Mouse (Mus musculus): ENCODE results near the gene Mov10. TPM values are rescaled to one million over a fixed set of nuclear protein-coding genes. Genes with fewer than 3 reads are reported as not detected.
A peak's percentile ranks its signal among the peaks of the same experiment; 100 is the strongest.

The Mov10 gene
- polyA plus RNA-seq, 1 experiment from 2014 or later: 94.5 TPM

DNA sequence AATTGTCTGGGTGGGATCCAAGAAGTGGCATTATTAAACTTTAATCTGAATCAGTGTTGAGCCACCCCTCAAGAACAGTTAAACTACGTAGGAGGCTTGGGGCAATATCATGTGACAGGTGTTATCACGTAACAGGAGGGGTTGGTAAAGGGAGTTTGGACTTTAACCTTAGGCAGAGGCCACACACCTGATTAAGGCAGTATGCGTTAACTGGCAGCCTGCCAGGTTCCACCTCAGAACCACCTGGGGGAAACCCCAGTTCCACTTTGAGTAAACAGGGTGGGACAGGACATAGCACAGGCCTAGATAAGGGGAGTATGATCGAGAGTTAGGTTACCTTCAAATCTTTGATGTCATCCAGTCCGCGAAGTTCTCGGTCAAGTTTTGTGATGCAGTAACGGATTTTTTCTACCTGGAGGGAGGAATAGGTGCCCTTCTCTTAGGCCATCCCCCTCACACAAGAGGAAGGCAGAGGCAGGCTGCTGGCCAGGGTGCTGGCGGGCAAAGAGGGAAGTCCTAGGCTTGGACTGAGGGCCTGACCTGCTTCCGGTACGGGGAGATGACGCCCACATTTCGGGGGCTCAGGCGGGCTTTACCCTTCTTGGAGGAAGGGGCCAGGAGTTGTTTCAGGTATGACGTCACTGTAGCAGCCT lies 21.8 kb downstream of the Mov10 start:
- Histone ChIP-seq H3K4me3 (ENCODE audit: low read depth, low read length) (no peak overlapping the region), H3K4me2 (ENCODE audit: low read length) (no peak overlapping the region), H3K9me3 (ENCODE audit: control insufficient read depth, low read length) (no peaks in the 10 kb centered on the region), H3K27ac (ENCODE audit: low read depth) (no peak overlapping the region), H3K27me3 (replicated peaks; ENCODE audit: control insufficient read depth, insufficient read depth, low read length) (no peaks in the 10 kb centered on the region), H3K4me1 (replicated peaks; ENCODE audit: control insufficient read depth, insufficient read depth, low read length) (peaks cover 43% of the 10 kb centered on the region), H3K9ac (ENCODE audit: low read length) (no peak overlapping the region), H3K36me3 (ENCODE audit: control insufficient read depth, insufficient read depth, low read length) (peaks cover 84% of the 10 kb centered on the region)
- DNase-seq (ENCODE audit: low spot score) (peak; percentile 75), ATAC-seq (replicated peaks; ENCODE audit: low FRiP score, low TSS enrichment, low read depth) (peak; percentile 66)
- WGBS: 65% methylated on average over 15 of the region's 15 CpGs

DNA sequence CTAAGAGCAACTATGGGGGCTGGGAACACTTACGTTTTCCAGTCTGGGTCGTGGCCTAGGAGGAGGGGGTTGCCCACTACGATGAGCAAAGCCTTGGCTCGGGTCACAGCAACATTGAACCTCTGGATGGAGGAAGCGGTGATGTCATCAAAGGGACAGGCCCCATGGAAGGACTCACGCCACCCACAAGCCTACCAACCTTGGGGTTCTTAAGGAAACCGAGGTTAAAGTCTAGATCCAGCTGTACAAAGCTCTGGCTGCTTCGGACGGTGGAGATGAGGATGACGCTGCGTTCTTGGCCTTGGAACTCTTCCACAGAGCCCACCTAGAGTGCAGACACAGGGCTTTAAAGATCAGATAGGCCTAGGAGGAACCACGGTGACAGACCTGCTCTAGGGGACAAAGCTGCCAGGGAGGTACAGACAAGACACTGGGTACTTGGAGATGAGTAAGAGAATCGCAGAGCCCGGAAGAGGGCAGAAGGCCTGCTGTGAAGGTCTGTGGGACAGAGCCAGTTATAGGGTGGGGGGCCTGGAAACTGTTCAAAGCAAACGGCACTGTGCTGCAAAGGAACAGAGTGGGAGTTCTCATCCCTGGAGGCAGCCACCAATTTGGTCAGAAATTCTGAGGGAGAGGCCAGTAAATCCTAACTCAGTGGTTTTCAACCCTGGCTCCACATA lies 22.6 kb downstream of the Mov10 start:
- Histone ChIP-seq H3K9ac (ENCODE audit: low read length) (no peak overlapping the region), H3K36me3 (ENCODE audit: control insufficient read depth, insufficient read depth, low read length) (peaks cover 78% of the 10 kb centered on the region), H3K27ac (ENCODE audit: low read depth) (peak overlapping the region; percentile 90), H3K4me2 (ENCODE audit: low read length) (no peak overlapping the region), H3K9me3 (ENCODE audit: control insufficient read depth, low read length) (no peaks in the 10 kb centered on the region), H3K4me3 (ENCODE audit: low read depth, low read length) (no peak overlapping the region), H3K4me1 (replicated peaks; ENCODE audit: control insufficient read depth, insufficient read depth, low read length) (peaks cover 51% of the 10 kb centered on the region), H3K27me3 (replicated peaks; ENCODE audit: control insufficient read depth, insufficient read depth, low read length) (no peaks in the 10 kb centered on the region)
- DNase-seq (ENCODE audit: low spot score) (no peak), ATAC-seq (replicated peaks; ENCODE audit: low FRiP score, low TSS enrichment, low read depth) (no peak)
- WGBS: 59% methylated on average over 15 of the region's 15 CpGs

DNA sequence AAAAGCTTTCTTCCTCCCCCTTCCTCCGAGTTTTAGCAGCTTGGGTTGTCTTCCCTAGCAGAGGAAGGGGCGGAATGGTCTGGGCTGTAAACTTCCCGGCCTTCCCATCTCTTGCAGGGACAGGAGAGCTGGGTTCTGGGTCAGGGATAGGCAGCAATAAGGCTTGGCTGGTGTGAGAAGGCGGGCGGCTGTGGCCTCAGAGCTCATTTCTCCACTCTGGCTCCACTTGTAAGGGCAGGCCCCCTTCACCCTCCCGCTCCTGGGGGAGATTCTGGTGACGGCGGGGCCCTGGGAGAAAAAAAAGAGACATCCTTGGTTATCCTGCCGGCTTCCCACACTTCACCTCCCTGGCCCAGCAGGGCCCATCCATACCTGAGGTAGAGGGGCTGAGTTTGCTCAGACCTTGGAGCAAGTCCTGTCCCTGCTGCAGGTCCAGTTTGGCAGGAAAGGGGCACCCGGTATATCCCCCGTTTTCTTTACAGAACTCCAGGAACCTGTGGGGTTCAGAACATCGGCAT lies 23.4 kb downstream of the Mov10 start:
- WGBS: 33% methylated on average over 12 of the region's 12 CpGs
- no peaks in the 10 kb centered on the region for H3K27me3 ChIP-seq (replicated peaks; ENCODE audit: control insufficient read depth, insufficient read depth, low read length)
- H3K4me2 ChIP-seq (ENCODE audit: low read length): peak overlapping the region; percentile 15; the same call in 1 of the 2 replicates
- ATAC-seq (replicated peaks; ENCODE audit: low FRiP score, low TSS enrichment, low read depth) (no peak), DNase-seq (ENCODE audit: low spot score) (no peak)
- H3K4me3 ChIP-seq (ENCODE audit: low read depth, low read length): no peak overlapping the region
- H3K4me1 ChIP-seq (replicated peaks; ENCODE audit: control insufficient read depth, insufficient read depth, low read length): peaks cover 58% of the 10 kb centered on the region
- peak overlapping the region; percentile 90 for H3K27ac ChIP-seq (ENCODE audit: low read depth)
- no peaks in the 10 kb centered on the region for H3K9me3 ChIP-seq (ENCODE audit: control insufficient read depth, low read length)
- H3K9ac ChIP-seq (ENCODE audit: low read length): no peak overlapping the region
- peaks cover 70% of the 10 kb centered on the region for H3K36me3 ChIP-seq (ENCODE audit: control insufficient read depth, insufficient read depth, low read length)

DNA sequence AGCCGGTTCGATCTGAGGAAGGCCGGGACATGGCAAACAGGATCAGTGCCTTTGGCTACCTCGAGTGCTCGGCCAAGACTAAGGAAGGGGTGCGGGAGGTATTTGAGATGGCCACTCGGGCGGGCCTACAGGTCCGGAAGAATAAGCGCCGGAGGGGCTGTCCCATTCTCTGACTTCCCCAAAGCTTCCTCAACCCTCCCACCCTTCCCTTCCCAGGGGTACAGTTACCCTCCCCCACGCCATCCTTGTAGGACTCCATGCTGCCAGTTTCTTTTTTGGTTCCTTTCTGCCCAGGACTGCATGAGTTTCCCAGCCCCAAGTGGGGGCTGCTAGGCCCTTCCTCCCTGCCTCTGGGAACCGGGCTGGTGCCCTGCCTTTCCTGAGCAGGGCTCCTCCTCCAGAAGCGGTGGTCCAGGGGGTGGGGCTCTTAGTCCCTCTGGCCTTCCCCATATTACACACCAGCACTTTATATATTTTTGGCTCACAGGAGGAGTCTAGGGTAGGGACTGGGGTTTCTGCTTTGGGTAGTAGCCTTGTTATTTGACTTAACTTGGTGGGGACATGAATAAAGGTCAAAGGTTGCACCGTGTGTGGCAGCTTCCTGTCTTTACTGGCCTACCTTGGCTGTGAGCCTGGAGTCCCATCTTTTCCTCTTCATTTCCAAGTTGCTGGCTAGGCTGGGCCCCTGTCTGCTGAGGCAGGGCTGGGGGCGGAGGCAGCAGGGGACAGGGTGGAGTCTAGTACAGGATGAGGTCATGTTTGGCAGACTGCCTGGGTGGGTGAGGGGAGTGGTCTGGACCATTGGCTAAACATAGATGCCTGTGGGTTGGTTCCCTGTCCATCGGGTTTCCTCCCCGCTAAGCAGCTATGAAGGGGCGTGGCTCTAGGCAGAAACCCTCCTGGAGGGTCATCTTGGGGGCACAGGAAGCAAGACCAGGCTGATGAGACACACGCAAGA lies 24.2 kb downstream of the Mov10 start:
- Histone ChIP-seq H3K9ac (ENCODE audit: low read length) (no peak overlapping the region), H3K4me3 (ENCODE audit: low read depth, low read length) (no peak overlapping the region), H3K27ac (ENCODE audit: low read depth) (peak overlapping the region; percentile 90), H3K9me3 (ENCODE audit: control insufficient read depth, low read length) (no peaks in the 10 kb centered on the region), H3K4me1 (replicated peaks; ENCODE audit: control insufficient read depth, insufficient read depth, low read length) (peaks cover 63% of the 10 kb centered on the region), H3K27me3 (replicated peaks; ENCODE audit: control insufficient read depth, insufficient read depth, low read length) (no peaks in the 10 kb centered on the region), H3K4me2 (ENCODE audit: low read length) (peak overlapping the region; percentile 34), H3K36me3 (ENCODE audit: control insufficient read depth, insufficient read depth, low read length) (peaks cover 61% of the 10 kb centered on the region)
- 43% methylated on average over 20 of the region's 20 CpGs for WGBS
- ATAC-seq (replicated peaks; ENCODE audit: low FRiP score, low TSS enrichment, low read depth) (peak; percentile 84), DNase-seq (ENCODE audit: low spot score) (peak; percentile 99)

DNA sequence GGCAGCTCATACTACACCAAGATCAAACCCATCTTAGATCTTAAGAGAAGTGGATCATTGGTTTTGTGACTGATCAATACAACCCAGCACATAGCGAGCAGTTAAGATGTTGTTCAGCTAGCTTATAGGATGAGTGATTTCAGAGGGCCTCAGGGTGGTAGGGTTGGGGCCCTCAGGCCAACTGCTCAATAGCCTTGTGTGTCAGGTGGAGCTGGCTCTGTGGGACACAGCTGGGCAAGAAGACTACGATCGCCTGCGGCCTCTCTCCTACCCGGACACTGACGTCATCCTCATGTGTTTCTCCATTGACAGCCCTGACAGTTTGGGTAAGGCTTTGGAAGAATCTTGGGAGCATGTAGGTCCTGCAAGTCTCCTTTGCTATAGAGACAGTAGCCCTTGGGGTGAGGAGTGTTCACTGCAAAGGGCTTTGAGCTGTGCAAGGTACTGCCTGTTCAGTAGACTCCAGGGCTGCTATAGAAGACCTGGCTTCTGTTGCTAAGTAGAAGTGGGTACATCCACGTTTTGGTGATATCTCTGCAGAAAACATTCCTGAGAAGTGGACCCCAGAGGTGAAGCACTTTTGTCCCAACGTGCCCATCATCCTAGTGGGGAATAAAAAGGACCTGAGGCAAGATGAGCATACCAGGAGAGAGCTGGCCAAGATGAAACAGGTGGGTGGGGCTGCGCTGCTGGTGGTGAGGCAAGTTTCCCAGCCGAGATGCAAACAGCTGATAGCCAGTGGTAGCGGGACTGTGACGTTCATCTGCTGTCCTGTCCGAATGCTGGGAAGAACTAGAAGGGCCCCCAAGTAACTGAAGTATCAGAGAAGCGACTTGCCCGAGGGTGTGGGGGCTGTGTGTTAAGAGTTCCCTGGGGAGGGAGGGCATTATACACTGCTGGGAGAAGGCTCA lies 25.7 kb downstream of the Mov10 start:
- 56% methylated on average over 15 of the region's 15 CpGs for WGBS
- Histone ChIP-seq H3K4me3 (ENCODE audit: low read depth, low read length) (no peak overlapping the region), H3K9me3 (ENCODE audit: control insufficient read depth, low read length) (no peaks in the 10 kb centered on the region), H3K9ac (ENCODE audit: low read length) (0 out of 2 replicates have a peak overlapping the region, but pooled peaks have one; percentile 10), H3K4me1 (replicated peaks; ENCODE audit: control insufficient read depth, insufficient read depth, low read length) (peaks cover 63% of the 10 kb centered on the region), H3K36me3 (ENCODE audit: control insufficient read depth, insufficient read depth, low read length) (peaks cover 53% of the 10 kb centered on the region), H3K27ac (ENCODE audit: low read depth) (0 out of 2 replicates have a peak overlapping the region, but pooled peaks have one; percentile 90), H3K27me3 (replicated peaks; ENCODE audit: control insufficient read depth, insufficient read depth, low read length) (no peaks in the 10 kb centered on the region), H3K4me2 (ENCODE audit: low read length) (no peak overlapping the region)
- DNase-seq (ENCODE audit: low spot score) (no peak), ATAC-seq (replicated peaks; ENCODE audit: low FRiP score, low TSS enrichment, low read depth) (no peak)

DNA sequence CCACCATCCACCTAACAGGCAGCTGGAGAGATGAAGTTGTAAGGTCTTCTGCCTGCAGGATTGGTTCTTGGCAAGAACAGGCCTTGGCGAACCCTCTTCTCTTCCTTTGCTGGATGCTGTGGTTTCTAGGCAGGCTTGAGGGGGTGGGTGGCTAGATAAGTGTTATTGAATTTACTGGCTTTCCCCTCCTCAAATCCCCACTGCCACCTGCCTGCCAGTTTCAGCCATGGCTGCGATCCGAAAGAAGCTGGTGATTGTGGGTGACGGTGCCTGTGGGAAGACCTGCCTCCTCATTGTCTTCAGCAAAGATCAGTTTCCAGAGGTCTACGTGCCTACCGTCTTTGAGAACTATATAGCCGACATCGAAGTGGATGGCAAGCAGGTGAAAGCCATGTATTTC lies 26.7 kb downstream of the Mov10 start:
- H3K4me3 ChIP-seq (ENCODE audit: low read depth, low read length): no peak overlapping the region
- ATAC-seq (replicated peaks; ENCODE audit: low FRiP score, low TSS enrichment, low read depth) (no peak), DNase-seq (ENCODE audit: low spot score) (no peak)
- H3K27me3 ChIP-seq (replicated peaks; ENCODE audit: control insufficient read depth, insufficient read depth, low read length): no peaks in the 10 kb centered on the region
- H3K36me3 ChIP-seq (ENCODE audit: control insufficient read depth, insufficient read depth, low read length): peaks cover 43% of the 10 kb centered on the region
- H3K4me2 ChIP-seq (ENCODE audit: low read length): peak overlapping the region; percentile 98; the same call in 1 of the 2 replicates
- 89% methylated on average over 8 of the region's 8 CpGs for WGBS
- H3K27ac ChIP-seq (ENCODE audit: low read depth): 0 out of 2 replicates have a peak overlapping the region, but pooled peaks have one; percentile 89
- H3K4me1 ChIP-seq (replicated peaks; ENCODE audit: control insufficient read depth, insufficient read depth, low read length): peaks cover 63% of the 10 kb centered on the region
- no peak overlapping the region for H3K9ac ChIP-seq (ENCODE audit: low read length)
- H3K9me3 ChIP-seq (ENCODE audit: control insufficient read depth, low read length): no peaks in the 10 kb centered on the region

DNA sequence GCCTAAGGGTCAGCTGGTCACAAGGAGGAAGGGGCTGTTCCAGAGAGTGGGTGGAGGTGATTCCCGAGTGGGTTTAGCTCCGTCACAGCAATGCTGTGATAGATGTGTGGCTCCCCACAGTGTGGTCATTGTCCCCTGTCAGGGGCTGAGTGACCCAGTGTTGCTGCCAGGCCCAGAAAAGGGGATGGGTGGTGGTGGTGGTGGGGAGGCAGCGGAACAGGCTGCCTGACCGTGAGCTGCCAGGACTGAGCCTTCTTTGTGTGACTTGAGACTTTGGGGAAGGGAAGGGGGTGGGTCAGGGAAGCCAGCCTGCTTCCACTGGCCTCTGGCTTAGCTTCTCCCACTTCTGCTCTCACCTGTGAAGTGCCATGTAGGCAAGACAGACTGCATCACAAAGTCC lies 27.3 kb downstream of the Mov10 start:
- no peaks in the 10 kb centered on the region for H3K9me3 ChIP-seq (ENCODE audit: control insufficient read depth, low read length)
- peak overlapping the region; percentile 80 for H3K4me3 ChIP-seq (ENCODE audit: low read depth, low read length)
- no peak for ATAC-seq (replicated peaks; ENCODE audit: low FRiP score, low TSS enrichment, low read depth)
- DNase-seq (ENCODE audit: low spot score): no peak
- 16% methylated on average over 4 of the region's 4 CpGs for WGBS
- H3K4me1 ChIP-seq (replicated peaks; ENCODE audit: control insufficient read depth, insufficient read depth, low read length): peaks cover 62% of the 10 kb centered on the region
- H3K36me3 ChIP-seq (ENCODE audit: control insufficient read depth, insufficient read depth, low read length): peaks cover 37% of the 10 kb centered on the region
- H3K27ac ChIP-seq (ENCODE audit: low read depth): peak overlapping the region; percentile 89
- H3K4me2 ChIP-seq (ENCODE audit: low read length): peak overlapping the region; percentile 98
- peak overlapping the region; percentile 78 for H3K9ac ChIP-seq (ENCODE audit: low read length)
- H3K27me3 ChIP-seq (replicated peaks; ENCODE audit: control insufficient read depth, insufficient read depth, low read length): no peaks in the 10 kb centered on the region
